Mouse (Mus musculus) kidney, postnatal 25 days (tissue): ENCODE data around the gene Naglu.
"Not testable (repeated sequence)": the region's sequence is repeated elsewhere in the genome, so short reads cannot be mapped to it uniquely, and the experiment has no call there.

ENCODE experiments used
- DNase-seq, 2 experiments: peaks; one replicate each; pipeline ENCODE4 v3.0.0; 2021; ENCODE audit warnings: mixed read lengths in 2 of 2

Gene Naglu

GRCm38 (mm10) chr11:101084811-101085210 is 15.0 kb downstream of the Naglu start:
- DNase-seq: no peak

- peak; percentile 46 to 74 for DNase-seq
Observed at GRCm38 (mm10) chr11:101085617-101086322, 16.0 kb downstream of the Naglu start.

- peak in 1 of 2 experiments; percentile 25 for DNase-seq
Observed at GRCm38 (mm10) chr11:101086323-101086674, 16.5 kb downstream of the Naglu start.

DNA sequence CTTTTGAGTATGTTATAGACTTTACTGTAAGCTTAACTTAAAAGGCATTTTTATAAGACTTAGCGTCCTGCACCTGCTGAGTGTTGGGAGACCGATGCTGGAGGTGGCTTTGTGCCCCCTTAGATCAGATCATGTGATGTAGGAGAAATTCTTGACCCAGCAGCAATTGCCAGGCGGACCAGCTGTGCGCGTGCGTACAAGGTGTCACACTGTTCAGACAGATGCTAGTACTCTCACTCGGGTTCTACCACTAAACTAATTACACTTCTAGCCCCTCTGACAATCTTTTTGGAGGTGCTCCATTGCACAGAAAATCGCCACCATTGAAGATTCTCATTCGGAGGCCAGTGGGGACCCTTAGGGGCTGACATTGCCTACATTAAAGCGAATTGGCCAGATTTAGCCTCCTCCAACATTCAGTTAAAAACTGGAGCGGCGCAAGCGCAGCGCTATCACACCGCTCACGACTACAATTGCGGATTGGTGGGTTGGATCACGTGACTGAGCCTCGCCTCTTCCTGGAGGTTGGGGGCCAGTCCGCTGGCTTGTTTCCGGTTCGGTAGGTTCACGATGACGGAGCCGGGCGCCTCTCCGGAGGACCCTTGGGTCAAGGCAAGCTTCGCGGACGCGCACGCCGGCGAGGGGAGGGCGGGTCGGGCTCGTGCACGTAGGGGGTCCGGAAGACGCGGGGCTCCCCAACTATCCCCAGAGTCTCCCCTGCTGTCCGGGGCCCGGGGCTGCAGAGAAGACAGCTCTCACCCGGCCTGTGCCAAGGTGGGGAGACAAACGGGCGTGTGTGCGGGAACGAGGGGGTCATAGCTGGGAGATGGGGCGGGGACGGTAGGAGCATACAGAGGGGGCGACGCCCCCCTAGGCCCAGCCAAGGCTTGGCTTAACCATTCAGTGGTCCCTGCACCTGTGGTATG is 17.2 kb downstream of the Naglu start, which contains the start of gene Mlx:
Mlx (plus strand) TSS at position 522 of the 926 bp plus-strand sequence.
- peak; percentile 95 to 97 for DNase-seq

DNA sequence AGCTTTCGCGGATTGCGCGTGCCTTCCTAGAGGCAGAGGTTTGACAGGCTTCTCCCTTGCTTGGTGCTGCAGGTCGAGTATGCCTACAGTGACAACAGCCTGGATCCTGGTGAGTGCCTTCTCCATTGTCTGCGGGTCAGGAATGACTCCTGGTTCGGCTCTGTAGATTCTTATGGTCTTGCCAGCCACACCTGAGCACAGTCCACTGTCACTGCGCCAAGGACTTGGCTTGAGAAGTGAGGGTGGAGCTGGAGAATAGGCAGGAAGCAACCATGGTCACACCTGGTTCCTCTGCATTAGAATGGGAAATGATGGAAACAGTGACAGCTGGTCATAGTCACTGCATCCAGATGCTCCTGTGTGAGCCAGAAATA is 17.9 kb downstream of the Naglu start:
- peak; percentile 50 to 78 for DNase-seq

DNA sequence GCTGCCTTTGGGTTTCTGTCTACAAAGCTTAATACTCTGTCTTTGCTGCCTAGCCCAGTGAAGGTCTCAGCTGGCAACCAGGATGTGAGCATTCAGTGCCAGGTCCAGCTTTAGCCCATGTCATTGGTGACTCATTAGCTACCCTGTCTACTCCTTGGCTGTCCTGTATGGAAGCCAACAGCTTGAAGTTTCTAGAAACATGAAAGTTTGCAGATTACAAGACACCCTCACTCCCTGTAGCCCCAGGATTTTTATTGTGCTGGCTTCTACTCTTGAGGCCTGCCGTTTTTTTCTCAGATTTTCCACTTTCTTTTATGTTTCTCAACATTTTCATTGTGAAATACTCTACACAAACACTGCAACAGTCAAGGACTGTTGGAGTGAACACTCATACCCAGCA is 20.1 kb downstream of the Naglu start:
- DNase-seq: no peak

GRCm38 (mm10) chr11:101094930-101095313 is 25.1 kb downstream of the Naglu start:
- no peak for DNase-seq

DNA sequence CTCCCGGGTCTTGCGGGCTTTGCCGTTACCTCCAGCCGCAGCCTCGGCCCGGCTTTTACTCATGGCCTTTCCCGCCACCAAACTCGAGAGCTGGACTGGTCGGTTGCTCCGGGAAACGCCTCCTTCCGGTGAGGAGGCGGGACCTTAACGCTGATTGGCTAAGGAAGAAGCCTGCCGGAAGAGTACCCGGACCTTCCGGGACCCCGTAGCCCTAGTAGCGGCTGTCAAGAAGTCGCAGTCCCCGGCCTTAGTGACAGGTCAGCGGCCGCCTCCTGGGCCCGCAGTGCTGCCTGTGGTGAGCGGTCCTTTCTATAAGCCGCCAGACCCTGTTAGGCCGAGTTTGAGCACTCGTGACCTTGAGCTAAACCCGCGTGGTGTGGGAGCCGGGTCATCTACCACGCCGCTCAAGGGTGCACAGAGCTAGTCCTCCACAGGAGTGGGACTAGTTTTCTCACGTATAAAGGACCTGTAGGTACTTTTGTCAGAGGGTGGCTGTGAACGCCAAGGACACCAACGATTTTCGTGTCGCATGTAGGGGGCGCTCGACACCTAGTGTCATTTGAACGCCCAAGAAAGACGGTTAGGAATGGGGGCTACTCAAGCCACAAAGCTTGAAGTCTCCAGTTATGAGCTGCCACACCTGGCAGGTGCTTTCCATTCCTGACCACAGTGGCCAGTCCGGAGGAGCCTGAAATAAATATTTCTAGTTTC is 25.7 kb downstream of the Naglu start, which contains the start of gene Psmc3ip:
Psmc3ip (minus strand) TSS at position 123 of the 711 bp plus-strand sequence.
- peak; percentile 97 to 98 for DNase-seq

DNA sequence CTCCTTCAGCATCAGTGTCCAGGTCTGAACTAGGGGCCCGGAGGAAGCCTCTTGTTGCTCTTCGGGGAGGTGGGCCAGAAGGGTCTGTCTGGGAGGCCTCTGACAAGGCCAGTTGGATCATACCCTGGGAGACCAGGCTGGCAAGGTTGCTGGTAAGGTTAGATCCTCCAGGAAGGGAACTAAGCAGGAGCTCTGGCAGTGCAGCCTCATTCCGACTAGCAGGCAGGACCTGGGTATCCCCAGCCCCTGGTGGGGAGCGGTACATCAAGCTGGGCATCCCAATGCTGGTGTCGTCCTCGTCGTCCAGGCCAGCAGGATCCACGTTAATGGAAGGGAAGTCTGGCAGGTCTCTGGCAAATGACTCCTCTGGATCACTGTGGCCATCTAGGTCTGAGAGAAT is 28.4 kb downstream of the Naglu start:
- no peak for DNase-seq

DNA sequence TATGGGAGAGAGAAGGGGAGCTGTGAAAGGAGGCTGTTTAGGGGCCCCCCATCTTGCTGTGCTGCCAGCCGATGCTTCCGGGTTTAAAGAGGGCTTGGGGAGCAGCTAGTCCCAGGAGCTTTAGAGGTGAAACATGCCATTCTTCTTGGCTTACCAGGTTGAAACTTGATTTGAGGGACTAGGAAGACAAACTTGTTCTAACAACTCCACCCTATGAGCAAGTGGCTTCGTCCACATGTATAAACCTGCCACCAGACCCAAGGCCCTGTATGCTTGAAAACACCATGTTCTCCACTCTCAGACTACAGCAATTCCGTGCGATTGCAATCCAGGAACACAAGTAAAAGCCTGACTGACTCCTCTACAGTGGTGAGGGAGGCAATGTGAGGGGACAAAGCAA is 33.2 kb downstream of the Naglu start:
- no peak for DNase-seq

GRCm38 (mm10) chr11:101109351-101109750 is 39.5 kb downstream of the Naglu start:
- no peak for DNase-seq

- no peak for DNase-seq
Observed at GRCm38 (mm10) chr11:101110708-101111107, 40.9 kb downstream of the Naglu start.

GRCm38 (mm10) chr11:101111178-101111577 is 41.4 kb downstream of the Naglu start:
- no peak for DNase-seq

DNA sequence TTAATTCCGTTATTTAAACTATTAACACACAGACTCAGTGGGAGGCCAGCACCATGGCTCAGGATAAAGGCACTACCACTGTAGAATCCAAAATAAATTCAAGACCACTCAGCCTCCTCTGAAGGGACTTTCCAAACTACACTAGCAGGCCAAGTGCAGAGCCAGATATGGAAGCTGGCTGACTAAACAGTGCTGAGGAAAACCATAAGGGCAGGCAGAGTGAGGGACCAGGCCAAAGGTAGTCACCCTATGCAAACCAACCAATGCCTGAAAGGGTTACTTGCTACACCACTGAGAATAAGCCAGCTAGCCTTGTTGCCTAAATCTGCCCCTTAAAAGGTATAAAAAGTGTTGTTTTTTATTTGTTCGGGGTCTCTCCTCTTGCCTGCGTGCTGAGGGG is 42.4 kb downstream of the Naglu start:
- DNase-seq: no peak

GRCm38 (mm10) chr11:101115564-101115963 is 45.8 kb downstream of the Naglu start:
- no peak for DNase-seq

- DNase-seq: no peak
Observed at GRCm38 (mm10) chr11:101118105-101118504, 48.3 kb downstream of the Naglu start.

DNA sequence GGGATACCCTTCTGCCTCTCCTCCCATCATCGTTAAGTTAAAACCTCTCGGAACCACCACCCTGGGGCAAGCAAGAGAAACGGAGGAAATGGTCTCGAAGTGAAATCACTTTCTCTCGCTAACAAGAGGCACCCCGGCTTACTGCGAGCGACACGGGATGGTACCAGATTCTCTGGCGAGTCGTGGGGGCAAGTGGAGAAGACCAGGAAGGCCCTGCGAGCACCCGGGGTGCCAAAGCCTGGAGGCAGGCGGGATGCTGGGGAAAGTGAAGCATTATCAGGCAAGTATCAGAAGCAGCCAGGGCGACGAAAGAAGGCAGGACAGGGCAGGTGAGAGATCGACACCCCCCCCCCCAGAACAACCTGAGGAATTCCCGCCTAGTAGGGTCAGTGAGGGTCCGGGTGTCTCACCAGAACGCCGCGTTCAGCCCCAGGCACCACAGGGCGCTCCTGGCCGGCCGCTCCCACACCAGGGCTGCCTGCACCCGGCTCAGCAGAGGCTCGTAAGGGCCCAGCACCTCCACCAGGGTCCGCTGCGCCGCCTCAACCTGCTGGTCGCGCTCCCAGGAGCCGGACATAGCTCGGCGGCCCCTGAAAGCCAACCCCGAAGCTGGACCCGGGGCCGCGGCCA is 49.4 kb downstream of the Naglu start:
- DNase-seq: no peak

- peak; percentile 98 to 99 for DNase-seq
Observed at GRCm38 (mm10) chr11:101119761-101120544, 50.1 kb downstream of the Naglu start, which contains the start of the genes Retreg3 and Tubg1. Gene Retreg3 (minus strand): TSS chr11:101119893. Gene Tubg1 (plus strand): TSS chr11:101119938.

GRCm38 (mm10) chr11:101120545-101121188 is 50.9 kb downstream of the Naglu start:
- DNase-seq: no peak

DNA sequence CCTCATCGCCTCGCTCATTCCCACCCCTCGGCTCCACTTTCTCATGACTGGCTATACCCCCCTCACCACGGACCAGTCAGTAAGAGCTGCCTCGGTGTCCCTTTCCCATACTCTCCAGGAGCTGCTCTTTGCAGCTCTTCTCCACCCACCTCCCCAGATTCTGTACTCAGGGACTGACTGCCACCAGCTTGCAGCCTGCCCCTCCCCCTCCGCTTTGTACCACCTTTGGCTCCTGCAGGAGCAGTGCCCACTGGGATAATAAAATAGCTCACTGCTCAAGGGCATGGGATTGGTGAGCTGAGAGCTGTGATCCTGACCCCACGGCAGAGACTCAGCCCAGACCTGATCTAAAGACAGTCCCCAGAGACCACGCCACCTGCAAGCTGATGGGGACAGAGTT is 54.7 kb downstream of the Naglu start:
- not testable (repeated sequence) for DNase-seq

DNA sequence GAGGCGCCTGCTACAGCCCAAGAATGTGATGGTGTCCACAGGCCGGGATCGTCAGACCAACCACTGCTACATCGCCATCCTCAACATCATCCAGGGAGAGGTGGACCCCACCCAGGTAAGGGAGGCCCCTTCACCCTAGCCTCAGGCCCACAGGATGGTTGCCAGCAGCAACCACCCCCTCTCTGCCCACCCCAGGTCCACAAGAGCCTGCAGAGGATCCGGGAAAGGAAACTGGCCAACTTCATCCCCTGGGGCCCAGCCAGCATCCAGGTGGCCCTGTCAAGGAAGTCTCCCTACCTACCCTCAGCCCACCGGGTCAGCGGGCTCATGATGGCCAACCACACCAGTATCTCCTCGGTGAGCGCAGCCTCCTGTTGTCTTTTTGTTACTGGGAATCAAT is 55.2 kb downstream of the Naglu start:
- not testable (repeated sequence) for DNase-seq
